Mouse (Mus musculus): ENCODE measurements at regions not wholly inside any gene's neighbourhood (a gene's known extent, or its start where the extent isn't known, plus 50 kb on each side); places are given as distances from the start of the nearest gene placed in this dataset.
"Not testable (repeated sequence)": the region's sequence is repeated elsewhere in the genome, so short reads cannot be mapped to it uniquely, and the experiment has no call there.

DNA sequence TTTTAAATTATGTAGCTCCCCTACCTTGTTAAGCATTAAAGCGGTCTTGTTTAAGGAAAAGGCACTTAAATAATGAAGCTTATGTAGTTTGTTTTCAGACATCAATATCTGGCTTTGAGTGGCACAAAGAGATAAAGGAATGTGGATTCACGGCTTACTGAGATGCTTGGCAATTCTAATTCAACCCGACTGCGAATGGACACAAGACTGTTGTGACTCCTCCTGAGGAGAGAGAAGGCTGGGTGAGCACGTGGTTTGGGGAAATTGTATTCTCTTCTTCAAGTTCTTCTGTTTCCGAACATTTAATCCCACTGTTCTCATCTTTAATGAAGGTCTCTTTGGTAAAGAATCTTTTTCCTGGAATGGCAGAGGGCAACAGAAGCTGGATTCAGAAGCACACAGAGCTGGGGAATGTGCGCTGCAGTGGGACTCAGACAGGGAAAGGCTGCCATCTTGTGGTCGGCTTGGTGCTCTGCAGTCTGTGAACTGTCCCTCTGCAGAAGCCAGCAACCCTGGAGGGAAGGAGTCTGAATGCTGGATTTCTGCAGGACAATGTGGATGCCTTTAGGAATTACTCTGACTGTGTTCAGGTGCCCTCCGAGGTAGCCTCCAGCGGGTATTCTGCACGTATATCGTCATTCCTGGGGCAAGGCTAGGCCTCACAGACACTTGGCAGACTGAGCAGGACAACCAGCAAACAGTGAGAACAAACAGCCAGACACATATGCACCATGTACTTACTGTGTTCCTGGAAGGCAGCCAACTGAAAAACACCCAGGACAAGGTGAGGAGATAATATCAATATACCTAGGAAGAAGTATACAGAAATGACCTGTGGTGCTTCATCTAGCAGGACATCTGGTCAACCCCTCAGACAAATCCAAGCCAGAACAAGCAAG, 54.0 kb upstream of the Pax1 start:
- DNase-seq = peak; percentile 53

DNA sequence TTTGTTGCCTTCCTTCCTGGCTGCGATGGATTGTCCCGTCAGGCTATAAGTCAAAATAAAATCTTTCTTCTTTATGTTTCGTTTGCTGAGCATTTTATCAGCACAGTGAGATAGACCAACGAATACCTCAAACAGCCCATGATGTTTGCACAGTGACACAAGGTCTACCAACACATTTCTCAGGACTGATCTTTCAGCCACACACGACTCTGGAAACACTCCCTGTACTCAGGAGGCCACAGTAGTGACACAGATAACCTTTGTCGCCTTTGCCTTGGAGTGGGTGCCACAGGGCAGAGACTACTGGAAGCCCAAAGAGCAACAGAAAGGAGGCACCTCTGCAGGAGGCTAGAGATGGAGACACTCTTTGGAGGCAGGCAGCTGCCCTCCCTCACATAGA, 55.0 kb upstream of the Pax1 start:
- DNase-seq = no peak

DNA sequence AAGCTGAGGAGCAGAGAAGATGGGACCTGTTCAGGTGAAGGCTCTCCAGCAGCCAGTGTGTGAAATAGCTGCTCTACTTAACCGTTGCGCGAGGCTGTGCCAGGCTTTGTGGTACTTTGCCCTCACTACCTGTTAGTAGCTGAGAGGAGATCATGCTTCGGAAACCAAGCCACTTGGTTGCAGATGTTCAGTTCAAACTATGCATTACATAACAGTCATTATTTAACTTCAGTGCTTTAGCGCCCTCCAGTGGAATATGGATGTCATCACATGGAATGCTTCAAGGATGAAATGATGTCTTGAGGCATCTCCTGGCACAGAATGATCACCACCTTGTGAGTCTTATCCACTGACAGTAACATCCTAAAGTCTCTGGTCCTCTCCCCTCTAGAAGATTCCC, 56.5 kb upstream of the Pax1 start:
- peak; percentile 40 for DNase-seq

DNA sequence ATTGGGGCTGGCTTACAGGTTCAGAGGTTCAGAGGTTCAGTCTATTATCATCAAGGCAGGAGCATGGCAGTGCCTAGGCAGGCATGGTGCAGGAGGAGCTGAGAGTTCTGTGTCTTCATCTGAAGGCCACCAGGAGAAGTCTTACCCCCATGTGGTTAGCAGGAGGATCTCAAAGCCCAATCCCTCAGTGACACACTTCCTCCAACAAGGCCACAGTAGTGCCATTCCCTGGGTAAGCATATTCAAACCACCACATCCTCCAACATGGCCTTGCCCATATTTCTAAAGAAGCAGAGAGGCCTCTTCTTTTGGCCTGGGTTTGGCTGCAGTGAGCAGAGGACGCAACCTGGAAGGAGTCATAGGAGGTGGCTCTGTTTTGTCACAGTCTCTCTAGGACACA, 61.2 kb upstream of the Pax1 start:
- DNase-seq = no peak

DNA sequence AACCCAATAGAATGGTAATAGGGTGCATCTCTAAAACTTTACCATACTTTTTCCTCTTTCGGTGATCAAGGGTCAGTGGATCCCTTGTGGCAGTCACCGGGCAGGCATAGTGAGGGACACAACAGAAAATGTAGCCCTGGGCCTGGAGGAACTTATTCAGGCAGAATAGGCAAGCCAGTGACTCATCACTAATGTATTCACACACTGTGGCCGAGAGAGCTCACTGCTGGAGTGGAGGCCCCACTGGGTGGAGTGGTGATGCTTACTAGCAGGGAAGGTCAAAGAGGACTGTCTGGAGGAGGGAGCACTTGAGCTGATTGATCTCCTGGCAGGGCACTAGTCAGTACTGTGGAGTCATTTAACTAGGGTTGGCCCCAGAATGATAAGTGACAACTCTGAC, 62.4 kb upstream of the Pax1 start:
- DNase-seq = no peak

DNA sequence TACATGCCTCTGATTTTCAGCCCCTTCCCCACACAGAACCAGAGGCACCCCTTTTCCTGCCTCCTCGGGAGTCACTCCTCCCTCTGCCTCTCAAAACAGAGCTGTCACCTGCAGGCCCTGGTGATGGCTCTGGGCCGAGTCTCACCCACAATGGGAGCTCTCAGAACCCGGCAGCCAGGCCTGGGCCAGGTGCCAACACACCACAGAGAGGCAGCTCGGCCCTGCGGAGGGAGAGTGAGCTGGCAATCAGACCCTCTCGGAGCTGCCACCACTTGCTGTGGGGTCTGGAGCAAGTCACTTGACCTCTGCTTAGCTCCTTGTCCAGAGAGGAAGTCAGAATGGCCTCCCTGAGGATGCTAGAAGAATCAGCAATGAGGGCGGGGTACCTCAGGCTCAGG, 63.2 kb upstream of the Pax1 start:
- DNase-seq = peak; percentile 61

DNA sequence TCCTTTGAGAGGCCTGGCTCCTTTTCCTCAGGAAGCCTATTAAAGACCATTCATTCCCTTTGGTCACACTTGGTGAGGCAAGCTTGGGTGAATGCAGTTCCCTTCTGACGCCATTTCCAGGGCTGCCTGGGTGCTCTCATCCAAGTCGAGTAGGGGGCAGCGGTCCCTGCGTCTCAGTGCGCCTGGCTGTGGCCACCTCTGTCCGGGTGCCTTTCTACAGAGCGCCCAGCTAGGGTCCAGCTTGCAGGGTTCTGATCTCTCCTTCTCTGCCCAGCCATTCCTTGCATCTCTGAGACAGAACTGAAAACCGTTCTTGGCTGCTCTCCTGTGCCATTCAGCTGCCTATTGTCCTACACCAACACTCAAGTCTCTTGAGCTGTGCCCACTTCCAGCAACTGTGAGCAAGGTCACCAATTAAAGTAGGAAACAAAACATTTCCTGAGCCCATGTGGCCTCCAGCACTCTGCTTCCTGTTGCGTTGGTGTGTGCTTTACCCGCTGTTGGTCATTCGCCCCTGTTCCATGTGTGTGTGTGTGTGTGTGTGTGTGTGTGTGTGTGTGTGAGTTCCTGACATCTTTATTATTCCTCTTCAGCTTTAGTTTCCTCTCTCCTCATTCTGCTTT, 63.7 kb upstream of the Pax1 start:
- no peak for DNase-seq

DNA sequence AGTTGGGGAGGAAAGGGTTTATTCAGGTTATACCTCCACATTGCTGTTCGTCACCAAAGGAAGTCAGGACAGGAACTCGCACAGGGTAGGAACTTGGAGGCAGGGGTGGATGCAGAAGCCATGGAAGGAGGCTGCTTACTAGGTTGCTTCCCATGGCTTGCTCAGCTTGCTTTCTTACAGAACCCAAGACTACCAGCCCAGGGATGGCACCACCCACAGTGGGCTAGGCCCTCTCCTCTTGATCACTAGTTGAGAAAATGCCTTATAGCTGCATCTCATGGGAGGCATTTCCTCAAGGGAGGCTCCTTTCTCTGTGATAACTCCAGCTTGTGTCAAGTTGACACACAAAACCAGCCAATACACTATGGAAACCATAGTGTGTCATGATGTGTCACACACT, 66.8 kb upstream of the Pax1 start:
- not testable (repeated sequence) for DNase-seq

DNA sequence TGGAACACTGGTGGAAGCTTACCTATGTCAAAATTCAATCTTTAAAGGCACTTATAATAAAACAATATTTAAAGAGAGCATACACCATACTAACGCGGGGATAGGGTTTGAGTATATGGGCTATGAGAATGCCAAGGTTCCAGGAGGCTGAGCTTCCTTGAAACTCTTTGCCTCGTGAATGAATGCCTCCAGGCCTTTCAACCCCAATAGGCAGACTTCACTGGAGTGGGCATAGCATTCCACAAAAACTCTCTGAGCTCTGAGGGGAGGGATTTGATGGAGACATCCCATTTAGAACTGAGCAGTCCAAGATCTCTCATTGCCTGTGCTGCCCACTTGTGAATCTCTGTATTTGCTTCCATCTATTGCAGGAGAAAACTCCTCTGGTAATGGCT, 68.4 kb upstream of the Pax1 start:
- DNase-seq = no peak

DNA sequence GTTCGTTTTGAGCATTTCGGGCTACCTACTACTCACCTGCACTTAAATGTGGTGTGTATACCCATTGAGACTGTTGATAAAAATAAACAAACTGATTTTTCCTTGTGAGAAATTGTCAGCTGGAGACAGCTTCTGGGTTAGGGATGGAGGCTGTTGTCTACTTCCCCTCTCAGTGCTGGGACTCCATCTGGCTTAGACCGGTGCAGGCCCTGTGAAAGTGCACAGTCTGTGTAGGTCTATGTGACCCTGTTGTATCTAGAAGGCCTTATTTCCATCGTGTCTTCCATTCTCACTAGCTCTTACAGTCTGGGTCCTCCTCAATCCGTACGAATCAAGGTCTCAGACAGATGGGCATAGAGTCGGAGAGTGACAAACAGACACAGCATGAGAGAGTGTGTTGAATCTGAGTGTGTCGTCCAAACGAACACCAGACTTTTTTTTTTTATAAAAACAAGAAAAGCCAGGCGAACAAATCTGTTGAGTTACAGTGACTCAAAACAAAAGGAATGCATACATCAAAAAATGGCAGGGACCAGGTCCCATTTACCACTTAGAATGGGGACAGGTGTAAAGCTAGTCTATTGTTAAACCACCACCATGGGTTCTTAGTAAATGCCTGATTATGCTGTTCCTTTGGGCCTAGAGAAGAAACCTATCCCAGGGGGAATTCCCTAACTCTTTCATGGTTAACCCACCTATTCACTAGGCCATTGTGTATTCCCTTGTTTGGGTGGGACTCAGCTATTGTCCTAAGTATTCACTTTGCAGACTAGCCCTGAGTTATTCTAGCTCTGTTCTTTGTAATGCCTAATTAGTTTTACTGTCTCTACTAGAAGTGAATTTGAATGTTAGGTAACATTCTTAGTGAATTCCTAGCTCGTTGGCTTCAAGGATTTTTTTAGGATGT, 69.1 kb upstream of the Pax1 start:
- DNase-seq = no peak

DNA sequence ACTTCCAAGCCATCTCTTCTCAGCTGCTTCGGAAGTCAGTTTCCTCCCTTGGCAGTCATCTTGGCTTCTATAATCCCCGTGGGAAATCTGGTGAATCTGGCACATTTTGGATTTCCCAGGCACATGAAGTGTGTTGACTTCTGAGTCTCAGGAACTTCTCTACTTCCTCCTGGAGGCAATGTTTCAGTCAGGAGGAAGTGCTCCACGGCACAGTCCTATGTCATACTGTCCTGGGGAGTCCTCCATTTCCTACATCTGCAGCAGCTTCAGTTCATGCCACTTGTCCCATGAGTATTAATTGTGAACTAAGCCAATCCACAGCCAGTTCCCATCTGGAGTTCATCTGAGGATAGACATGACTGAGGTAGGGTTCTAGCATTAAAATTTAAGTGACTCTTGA, 78.3 kb upstream of the Pax1 start:
- DNase-seq = no peak

DNA sequence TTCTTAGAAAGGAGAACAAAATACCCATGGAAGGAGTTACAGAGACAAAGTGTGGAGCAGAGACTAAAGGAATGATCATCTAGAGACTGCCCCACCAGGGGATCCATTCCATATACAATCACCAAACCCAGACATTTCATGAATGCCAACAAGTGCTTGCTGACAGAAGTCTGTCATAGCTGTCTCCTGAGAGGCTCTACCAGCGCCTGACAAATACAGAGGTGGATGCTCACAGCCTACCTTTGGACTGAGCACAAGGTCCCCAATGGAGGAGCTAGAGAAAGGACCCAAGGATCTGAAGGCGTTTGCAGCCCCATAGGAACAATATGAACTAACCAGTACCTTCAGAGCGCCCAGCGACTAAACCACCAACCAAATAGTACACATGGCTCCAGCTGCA, 83.6 kb upstream of the Nkx2-2 start:
- no peak for DNase-seq

DNA sequence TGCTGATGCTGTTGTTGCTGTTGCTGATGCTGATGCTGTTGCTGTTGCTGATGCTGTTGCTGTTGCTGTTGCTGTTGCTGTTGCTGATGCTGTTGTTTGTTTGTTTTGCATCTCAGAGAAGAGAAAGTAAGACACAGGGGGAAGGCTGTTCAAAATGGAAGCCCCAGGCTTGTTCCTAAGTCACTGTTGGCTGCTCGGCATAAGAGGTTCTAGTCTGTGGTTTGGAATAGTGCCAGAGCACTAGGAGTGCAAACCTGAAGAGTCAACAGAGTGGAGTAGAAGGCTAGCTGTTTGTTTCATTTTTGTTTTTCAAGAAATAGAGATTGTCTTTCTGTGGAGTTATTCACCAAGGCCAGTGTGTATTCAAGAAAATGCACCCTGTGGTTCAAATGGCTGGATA, 75.1 kb upstream of the Nkx2-2 start:
- DNase-seq = no peak

DNA sequence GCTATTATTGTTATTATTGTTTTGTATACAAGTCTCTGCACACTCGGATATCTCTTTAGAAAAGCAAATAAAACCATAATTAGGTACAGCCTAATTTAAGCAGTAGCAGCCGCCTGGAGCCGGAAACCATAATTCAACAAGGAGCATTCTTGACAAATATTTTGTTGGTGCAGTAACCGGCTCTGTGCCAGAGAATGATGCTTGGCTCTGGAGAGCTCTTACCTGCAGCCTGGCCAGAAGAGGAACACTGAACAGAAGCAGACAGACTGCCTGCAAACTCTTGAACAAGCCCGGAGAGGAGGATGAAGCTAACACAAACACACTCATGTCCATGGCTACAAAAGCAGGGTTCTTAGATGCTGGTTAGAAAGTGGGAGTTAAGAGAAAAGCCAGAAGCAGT, 73.9 kb upstream of the Nkx2-2 start:
- no peak for DNase-seq

DNA sequence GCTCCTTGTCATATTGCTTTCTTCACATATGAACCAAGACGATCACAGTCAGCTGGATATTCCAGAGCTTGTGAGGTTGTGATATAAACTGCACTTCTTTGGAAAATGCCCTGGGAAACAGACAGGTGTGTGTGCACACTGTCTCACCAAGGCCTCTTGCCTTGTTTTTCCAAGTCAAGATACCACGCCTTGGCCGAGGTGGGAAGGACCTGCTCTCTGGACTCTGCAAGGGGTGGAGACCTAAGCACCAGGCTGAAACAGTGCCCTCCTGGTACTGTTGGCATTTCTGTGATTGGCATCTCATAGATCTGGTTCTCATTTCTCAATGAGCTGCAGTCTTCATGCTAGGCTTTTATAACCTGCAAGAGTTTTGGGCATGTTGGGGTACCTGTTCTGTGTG, 73.2 kb upstream of the Nkx2-2 start:
- no peak for DNase-seq

DNA sequence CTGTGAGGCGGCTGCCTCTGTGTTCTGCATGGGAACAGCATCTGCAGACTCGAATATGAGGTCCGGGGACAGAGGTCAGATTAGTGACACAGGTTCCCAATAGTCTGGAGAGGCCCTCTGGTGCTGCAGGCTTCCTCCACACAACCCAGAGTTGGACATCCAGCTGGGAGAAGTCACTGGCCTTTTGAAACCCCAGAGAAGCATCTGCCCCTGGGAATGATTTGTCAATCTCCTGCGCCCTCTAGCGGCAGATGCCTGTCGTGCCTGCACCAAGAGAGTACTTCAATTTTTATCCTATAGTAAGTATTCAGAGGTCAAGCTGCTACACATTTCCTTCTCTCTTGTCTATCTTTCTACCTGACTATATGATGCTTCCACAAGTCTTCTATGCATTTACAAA, 62.7 kb upstream of the Nkx2-2 start:
- DNase-seq = peak; percentile 22

DNA sequence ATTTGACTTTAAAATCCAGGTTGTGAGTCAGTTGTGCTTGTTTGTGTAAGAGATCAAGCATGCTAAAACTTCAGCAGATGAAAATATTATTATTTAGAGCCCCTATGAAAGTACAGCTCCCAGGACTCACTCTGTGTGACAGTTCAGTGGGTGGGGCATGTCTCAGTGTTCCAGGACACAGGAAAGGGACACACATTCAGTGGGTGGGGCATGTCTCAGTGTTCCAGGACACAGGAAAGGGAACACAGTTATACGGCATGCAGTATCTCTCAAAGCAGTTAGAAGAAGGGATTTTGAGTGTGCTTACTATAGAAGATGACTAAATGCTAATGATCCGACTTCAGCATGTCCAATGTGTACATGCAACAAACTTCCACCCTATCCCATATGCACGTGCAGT, 60.9 kb upstream of the Nkx2-2 start:
- DNase-seq = no peak

DNA sequence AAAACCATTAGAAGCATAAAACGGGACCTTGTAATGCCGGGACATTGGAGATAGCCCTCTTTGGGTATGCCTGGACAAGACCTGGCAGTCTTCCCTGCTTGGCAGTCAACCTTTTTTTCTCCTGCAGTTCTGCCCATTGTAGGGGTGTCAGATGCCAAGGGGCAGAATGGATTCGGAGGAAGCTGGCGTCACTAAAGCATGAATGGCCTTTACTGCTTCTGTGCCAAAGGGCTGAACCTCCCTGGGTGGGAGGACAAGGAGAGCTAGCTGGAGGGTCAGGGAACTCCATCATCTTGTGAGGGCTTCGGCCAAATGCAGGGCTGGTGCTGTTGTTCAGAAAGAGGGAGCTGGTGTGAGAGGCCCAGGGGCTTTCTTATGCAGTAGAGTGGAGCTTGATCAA, 60.1 kb upstream of the Nkx2-2 start:
- peak; percentile 16 for DNase-seq

DNA sequence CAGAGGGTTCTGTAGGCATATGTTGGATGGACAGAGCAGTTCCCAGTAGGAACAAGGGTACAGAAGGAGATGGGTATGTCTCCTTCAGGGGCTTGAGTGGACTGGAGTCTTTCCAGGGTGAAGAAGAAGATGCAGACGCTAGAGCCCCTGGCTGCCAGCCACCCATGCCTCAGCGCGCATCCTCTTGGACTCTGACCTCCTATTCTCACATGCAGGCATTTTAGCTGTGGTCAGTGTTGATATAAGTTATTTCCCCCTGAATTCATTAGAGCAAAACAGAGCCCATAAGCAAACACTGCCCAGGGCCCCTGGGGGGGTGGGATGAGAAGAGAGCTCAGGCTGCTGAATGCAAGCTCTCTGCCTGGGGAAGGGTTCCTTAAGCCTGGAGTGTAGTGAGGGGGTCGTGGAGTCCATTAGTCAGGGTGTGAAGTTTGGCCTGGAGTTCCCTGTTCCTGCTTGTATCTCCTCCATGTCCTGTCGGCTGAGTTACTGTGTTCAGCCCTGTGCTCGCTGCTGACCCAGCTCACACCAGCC, 54.0 kb upstream of the Nkx2-2 start:
- no peak for DNase-seq

DNA sequence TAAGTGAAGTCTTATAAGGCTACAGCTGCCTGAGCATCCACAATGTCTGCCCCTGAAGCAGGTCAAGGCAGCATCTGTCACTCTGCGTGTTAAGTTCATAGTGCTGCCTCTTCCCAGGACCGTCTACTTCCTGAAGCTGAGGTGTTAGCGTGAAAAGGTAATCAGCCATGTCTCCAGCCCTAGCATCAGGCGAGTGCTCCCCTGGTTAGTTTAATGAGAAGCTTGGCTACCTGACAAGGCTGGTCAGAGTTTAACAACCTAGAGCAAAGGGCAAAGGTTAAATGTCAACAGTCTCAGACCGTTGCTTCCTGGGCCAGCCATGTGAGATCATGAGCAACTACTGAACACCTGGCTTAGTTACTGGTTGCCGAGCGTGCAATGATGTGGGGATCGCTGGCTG, 53.2 kb upstream of the Nkx2-2 start:
- DNase-seq = no peak

DNA sequence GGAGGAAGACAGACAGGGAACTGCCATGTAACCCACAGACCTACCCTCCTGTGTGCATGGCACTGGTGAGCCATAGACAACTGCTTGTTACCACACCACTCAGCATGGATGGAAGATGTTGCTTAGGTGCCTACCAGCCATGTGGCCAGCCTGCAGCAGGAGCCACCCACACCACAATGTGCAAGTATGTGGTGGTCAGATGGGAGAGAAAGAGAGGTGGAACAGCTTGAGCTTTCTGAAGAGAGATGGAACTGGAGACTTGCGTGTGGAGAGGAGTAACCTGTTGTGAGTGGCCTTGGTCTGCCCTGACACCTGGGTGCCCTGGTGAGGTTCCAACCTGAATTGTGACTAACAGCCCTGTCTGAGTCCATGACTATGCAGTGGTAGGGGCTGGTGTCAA, 50.4 kb upstream of the Nkx2-2 start:
- no peak for DNase-seq

Data from cerebellum, adult 9-10 months (tissue).